Mouse (Mus musculus) B cell, adult 62 days (primary cell): ENCODE measurements around the gene Llcfc1. TPM values are rescaled to one million over a fixed set of nuclear protein-coding genes. Genes with fewer than 3 reads are reported as not detected.

ENCODE experiments used
- total RNA-seq: library from RNA; stranded (reverse); gene quantifications from 4 replicates; pipeline ENCODE4 v1.2.4, GENCODE M21; 2023

Llcfc1 gene
- total RNA-seq: not detected in 4 replicates

DNA sequence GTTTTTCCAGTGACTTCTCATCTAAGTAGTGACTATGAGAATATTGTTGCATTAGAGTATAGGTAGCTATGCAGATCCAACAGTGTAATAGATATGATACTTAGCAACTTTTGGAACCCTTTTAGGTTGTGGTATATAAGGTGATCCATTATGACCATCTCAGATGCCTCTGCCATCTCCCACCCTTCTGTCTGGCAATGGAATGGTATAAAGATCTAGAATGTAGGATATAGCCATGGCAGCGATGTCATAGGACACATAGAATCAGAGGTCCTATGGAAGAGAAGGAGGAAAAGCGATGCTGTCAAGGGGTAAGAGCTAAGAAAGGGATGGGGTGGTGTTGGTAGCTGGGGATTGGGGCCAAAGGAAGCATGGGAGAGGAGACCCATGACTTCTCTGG, at the start of gene Llcfc1:
Llcfc1 (plus strand) TSS at position 301 of the 400 bp plus-strand sequence.

DNA sequence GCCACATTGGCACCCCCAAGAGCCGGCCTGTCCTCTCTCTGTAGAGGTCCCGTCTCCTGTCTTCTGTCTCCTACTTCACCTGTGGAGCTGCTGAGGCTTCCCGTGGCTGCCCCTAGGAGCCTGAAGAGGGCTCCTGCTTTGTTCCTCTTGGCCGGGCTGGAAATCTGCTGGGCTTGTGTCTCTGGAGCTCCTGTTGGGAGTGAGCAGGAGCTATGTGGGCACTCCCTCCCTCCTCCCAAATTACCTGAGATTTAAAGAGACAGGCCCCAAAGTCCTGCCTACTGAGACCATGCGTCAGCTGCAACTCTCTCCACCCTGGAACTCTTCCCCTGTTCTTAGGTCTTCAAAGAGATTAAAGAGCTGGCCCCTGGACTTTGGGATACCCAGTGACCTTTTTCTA, 48.1 kb upstream of the Llcfc1 start, which contains the start of gene Trpv6:
Trpv6 (minus strand) TSS at position 228 of the 400 bp plus-strand sequence.

DNA sequence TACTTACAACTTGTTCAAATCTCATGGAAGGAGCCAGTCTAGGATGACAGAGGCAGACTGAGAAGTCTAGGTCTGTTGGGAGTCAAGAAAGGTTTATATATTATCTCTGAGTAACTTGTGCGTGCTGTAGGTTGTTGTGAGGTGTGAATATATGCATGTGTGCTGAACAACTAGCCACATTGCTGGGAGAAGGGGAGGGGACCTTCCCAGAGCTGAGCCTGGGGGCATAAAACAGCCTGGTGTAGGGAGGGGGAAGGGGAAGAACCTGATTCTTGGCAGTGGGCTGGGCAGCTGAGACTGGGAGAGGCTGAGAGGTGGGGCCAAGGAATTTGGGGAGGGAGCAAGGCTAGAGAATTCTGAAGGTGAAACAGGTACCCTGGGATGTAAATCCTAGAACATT, 3.6 kb upstream of the Llcfc1 start, which contains the start of gene Trpv5:
Trpv5 (minus strand) TSS at position 101 of the 400 bp plus-strand sequence.

DNA sequence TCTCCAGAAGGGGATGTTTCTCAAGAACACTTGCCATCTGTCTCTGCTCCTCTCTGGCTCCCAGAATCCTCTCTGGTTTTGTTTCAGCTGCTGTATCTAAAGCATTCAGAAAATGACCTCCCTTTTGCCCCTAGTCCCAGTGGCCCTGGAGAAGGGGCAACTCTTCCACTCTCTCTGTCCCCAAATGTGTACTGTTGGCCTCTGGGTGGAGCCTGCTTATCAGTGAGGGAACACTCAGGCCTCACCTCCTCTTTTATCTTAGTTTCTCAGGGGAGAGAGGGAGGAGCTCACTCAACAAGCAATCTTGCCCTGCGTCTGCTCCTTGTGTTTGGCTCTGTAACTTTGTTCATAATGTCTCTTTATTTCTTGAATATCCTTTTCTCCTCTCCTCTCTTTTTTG, 19.9 kb downstream of the Llcfc1 start, which contains the start of gene Kel:
Kel (minus strand) TSS at position 217 of the 400 bp plus-strand sequence.

Other genes starting within 250 kb of the Llcfc1 start
- not detected in 4 replicates for gene Gm10334, start 238.3 kb upstream of the Llcfc1 start, total RNA-seq
- gene Prss1, start 225.5 kb upstream of the Llcfc1 start, total RNA-seq: not detected in 4 replicates
- gene Prss2, start 162.6 kb upstream of the Llcfc1 start, total RNA-seq: not detected in 4 replicates
- 0.38 to 2.8 TPM (median 1.9 TPM) in 4 replicates for gene Ephb6, start 78.9 kb upstream of the Llcfc1 start, total RNA-seq
- not detected in 4 replicates for gene Trpv6, start 48.0 kb upstream of the Llcfc1 start, total RNA-seq
- gene Trpv5, start 3.7 kb upstream of the Llcfc1 start, total RNA-seq: not detected in 4 replicates
- gene Kel, start 19.9 kb downstream of the Llcfc1 start, total RNA-seq: not detected in 4 replicates
- gene Olfr459, start 90.7 kb downstream of the Llcfc1 start, total RNA-seq: not detected in 4 replicates
- not detected in 4 replicates for gene Pip, start 163.1 kb downstream of the Llcfc1 start, total RNA-seq
- gene Sval2, start 168.6 kb downstream of the Llcfc1 start, total RNA-seq: not detected in 4 replicates